Mouse (Mus musculus): ENCODE measurements around the gene Pan3.

DNA sequence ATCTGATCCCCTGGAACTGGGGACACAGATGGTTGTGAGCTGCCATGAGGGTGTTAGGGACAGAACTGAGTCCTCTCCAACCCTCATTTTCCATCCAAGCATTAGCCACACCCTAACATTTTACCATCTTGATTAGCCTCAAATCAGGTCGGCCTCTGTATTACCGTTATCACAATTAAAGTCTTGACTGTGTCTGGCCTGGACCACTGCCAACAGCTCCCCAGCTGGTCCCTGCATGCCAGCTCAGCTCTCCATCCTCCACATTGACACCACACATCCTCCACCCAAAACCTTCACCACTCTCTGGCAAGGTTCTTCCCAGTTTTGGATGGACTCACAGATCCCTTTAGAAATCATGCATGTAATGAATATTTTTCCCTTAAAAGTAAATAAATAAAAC is 39.2 kb upstream of the Pan3 start:
- TF ChIP-seq CTCF (IDR thresholded peaks at IDR 0.05 in 2 of 3, conservative IDR thresholded peaks at IDR 0.05 in 1 of 3; ENCODE audit: control insufficient read depth in 1 of 3, insufficient read depth in 1 of 3, low read depth in 2 of 3, low read length in 3 of 3, poor library complexity in 1 of 3, severe bottlenecking in 1 of 3) (no peak), TCF12 (IDR thresholded peaks at IDR 0.05; ENCODE audit: low read depth, low read length) (no peak), CHD1 (IDR thresholded peaks at IDR 0.05; ENCODE audit: low read depth, low read length) (no peak), SMC3 (IDR thresholded peaks at IDR 0.05; ENCODE audit: low read depth, low read length) (no peak), MAX (IDR thresholded peaks at IDR 0.05; ENCODE audit: low read length) (no peak), POLR2A (IDR thresholded peaks at IDR 0.05; ENCODE audit: control insufficient read depth in 1 of 2, insufficient read depth in 1 of 2, low read depth in 1 of 2, low read length in 2 of 2, poor library complexity in 1 of 2) (no peak), MXI1 (IDR thresholded peaks at IDR 0.05; ENCODE audit: low read depth, low read length) (no peak), GATA1 (IDR thresholded peaks at IDR 0.05; ENCODE audit: low read depth, low read length) (no peak), ZNF384 (IDR thresholded peaks at IDR 0.05; ENCODE audit: low read depth, low read length) (no peak)
